Mouse (Mus musculus): Measurements from ENCODE around the gene Ap1m2.

DNA sequence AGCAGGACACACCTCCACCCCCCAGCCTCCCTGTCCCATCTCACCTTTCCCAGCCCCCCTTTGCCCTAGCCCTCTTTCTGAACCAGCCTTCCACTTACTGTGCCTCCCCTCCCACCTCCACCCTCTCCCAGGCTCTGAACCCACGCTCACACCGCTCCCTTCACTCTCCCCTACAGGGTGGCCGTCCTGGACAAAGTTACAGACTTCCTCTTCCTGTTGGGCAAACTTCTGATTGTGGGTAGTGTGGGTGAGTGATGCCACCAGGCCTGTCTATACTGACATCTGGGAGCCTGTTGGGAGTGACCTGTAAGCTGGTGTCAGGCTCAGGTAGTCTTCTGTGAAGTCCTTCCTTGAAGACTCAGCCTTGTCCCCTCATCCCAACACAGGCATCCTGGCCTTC lies 36.0 kb upstream of the Ap1m2 start:
- TF ChIP-seq CTCF (IDR thresholded peaks at IDR 0.05; ENCODE audit: insufficient read depth, low read depth, low read length) (no peak), POLR2A (IDR thresholded peaks at IDR 0.05; ENCODE audit: insufficient read depth, low read depth, low read length) (no peak)

Measured in olfactory bulb, adult 2 months (tissue).